ENCODE assay signal across 8 mouse cellular contexts in the genomic region with DNA sequence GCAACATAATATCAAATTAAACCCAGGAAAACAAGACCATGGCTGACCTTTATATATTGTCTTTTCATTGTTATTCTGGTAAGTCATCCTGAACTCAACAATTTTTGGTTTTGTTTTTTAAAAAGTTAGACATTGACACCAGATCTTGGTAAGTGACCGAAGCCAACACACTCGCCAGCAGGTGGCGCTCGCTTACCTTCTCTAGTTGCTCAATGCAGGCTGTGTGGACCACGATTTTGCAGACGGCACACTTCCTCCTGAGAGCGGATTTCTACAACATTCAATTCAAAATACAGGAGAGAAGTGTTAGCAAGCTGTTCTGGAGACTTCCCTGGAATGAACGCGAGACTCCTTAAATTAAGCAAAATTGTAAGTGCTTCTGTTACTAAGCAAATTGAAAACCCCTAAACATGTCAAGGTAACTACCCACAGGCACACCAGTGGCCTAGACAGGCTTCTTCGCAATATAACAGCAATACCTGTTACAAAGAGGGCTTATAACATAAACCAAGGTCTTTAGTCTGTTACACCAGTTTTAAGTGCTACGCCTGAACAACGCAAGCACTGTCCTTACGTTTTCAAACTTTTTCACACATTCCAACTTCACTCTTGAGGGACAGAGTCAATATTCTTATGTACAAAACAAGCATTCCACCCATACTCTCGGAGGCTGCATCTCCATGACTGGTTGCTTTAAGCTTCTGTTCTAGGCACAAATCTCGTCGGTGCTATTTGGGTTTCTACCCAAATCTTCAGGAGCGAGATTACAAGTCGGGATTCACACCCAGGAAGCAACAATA.
DNase-seq lines count a peak whose midpoint lies in the region; ATAC-seq lines count a peak whose summit lies in the region.

No protein-coding gene starts in this region.

- H3K9me3 ChIP-seq in hindbrain, embryonic 13.5 days: no peaks in the 10 kb centered on the region

- peak; percentile 67 for ATAC-seq in hindbrain, embryonic 13.5 days (ENCODE audit: low FRiP score)

- H3K27ac ChIP-seq in hindbrain, embryonic 13.5 days: no peak overlapping the region; the same call in 1 of the 2 replicates

- peak; percentile 98 for DNase-seq in NIH3T3 (ENCODE audit: low read depth)
- peak; percentile 85 for DNase-seq in cerebellum, adult 9-10 months
- peak; percentile 73 to 82 for DNase-seq in frontal cortex, postnatal 14 days (ENCODE audit: low spot score in 2 of 2)
- peak; percentile 71 to 91 for DNase-seq in layer of hippocampus, postnatal 14 days (ENCODE audit: low spot score in 2 of 2)
- peak; percentile 79 to 84 for DNase-seq in lung, postnatal 4 days
- DNase-seq in right cerebral cortex, adult 2 months (ENCODE audit: low spot score in 2 of 2): peak; percentile 91 to 93
- peak; percentile 62 for DNase-seq in urinary bladder, postnatal 10 days (ENCODE audit: low spot score)

- 52% methylated on average over 18 of the region's 18 CpGs for WGBS in hindbrain, embryonic 13.5 days

- H3K4me3 ChIP-seq in hindbrain, embryonic 13.5 days: no peak overlapping the region

- peaks cover 6% of the 10 kb centered on the region; the same call in 1 of the 2 replicates for H3K4me1 ChIP-seq in hindbrain, embryonic 13.5 days (replicated peaks)

- H3K4me2 ChIP-seq in hindbrain, embryonic 13.5 days: no peak overlapping the region

- no peaks in the 10 kb centered on the region for H3K36me3 ChIP-seq in hindbrain, embryonic 13.5 days

- H3K27me3 ChIP-seq in hindbrain, embryonic 13.5 days: no peaks in the 10 kb centered on the region

- no peak overlapping the region for H3K9ac ChIP-seq in hindbrain, embryonic 13.5 days
